Mouse (Mus musculus): ENCODE results near the gene Ace.

DNA sequence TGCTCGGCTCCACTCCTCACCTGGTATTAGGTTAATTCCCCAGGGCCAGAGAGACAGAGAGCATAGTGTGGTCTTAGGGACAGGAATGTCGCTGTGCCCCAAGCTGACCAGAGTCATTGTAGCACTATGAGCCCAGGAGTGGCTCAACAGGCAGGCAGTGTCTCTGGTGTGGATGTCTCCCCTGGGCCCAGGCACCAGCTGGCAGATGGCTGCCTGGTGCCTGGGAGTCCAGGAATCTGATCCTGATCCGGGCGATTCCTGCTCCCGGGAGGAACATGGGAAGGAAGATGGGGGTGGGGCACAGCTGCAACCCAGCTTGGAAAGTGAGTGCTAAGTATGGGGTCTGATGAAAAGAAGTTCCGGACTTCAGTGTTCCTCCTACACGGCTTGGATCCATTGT lies 45.0 kb downstream of the Ace start:
- TF ChIP-seq CTCF (IDR thresholded peaks at IDR 0.05; ENCODE audit: extremely low read depth, insufficient read depth, insufficient read length, insufficient replicate concordance) (no peak), POLR2A (IDR thresholded peaks at IDR 0.05; ENCODE audit: low read depth, low read length) (no peak)

All from spleen, adult 2 months (tissue).